Mouse (Mus musculus) lung, embryonic 15.5 days (tissue): ENCODE results near the gene Masp1. TPM values are rescaled to one million over a fixed set of nuclear protein-coding genes. Genes with fewer than 3 reads are reported as not detected.

Source experiments
- ATAC-seq: fragments of 200-750 bp; cut with Nextera tagmentation; 2 replicates; pipeline ENCODE4 v1.8.0; 2017; ENCODE audit warnings: moderate number of reproducible peaks, borderline replicate concordance; ENCODE audit not compliant: low FRiP score, low TSS enrichment; ENCODE audit errors: extremely low read depth
- H3K27ac ChIP-seq: fragments of 300-500 bp; sonication (generic); 2 replicates; pipeline ENCODE4 v1.5.1; 2015; ENCODE audit warnings: moderate library complexity, mild to moderate bottlenecking, inconsistent platforms
- H3K27me3 ChIP-seq: fragments of 300-500 bp; sonication (generic); 2 replicates; pipeline ENCODE4 v1.6.1; 2015; ENCODE audit warnings: inconsistent platforms
- H3K36me3 ChIP-seq: fragments of 300-500 bp; sonication (generic); 2 replicates; pipeline ENCODE4 v1.6.1; 2015; ENCODE audit warnings: inconsistent platforms
- H3K4me1 ChIP-seq: fragments of 300-500 bp; sonication (generic); 2 replicates; pipeline ENCODE4 v1.6.1; 2015; ENCODE audit warnings: inconsistent platforms
- H3K4me2 ChIP-seq: fragments of 300-500 bp; sonication (generic); 2 replicates; pipeline ENCODE4 v1.6.1; 2015; ENCODE audit warnings: inconsistent platforms, mild to moderate bottlenecking, moderate library complexity
- H3K4me3 ChIP-seq: fragments of 300-500 bp; sonication (generic); 2 replicates; pipeline ENCODE4 v1.5.1; 2015; ENCODE audit warnings: mild to moderate bottlenecking, inconsistent platforms
- H3K9ac ChIP-seq: fragments of 300-500 bp; sonication (generic); 2 replicates; pipeline ENCODE4 v1.6.1; 2015; ENCODE audit warnings: inconsistent platforms
- H3K9me3 ChIP-seq: fragments of 300-500 bp; sonication (generic); 2 replicates; pipeline ENCODE4 v1.6.1; 2016; ENCODE audit warnings: inconsistent platforms
- WGBS: fragments of 180-500 bp; shearing (Covaris S2); methylation state at CpG from one replicate; pipeline ENCODE4 v1.1.7; 2015; 5-methylcytosine and 5-hydroxymethylcytosine counted together
- polyA plus RNA-seq: library from polyadenylated mRNA; unstranded; fragments of >200 nt; fragmentation: Nextera tagmentation; extraction: Ambion mirVana; gene quantifications from 2 replicates; pipeline ENCODE4 v1.2.1, GENCODE M21; 2015

The Masp1 gene
- polyA plus RNA-seq, 1 experiment from 2014 or later: 3.6 TPM

- Histone ChIP-seq H3K9ac (no peak overlapping the region), H3K27me3 (no peaks in the 10 kb centered on the region), H3K36me3 (no peaks in the 10 kb centered on the region), H3K4me3 (no peak overlapping the region), H3K4me2 (no peak overlapping the region), H3K9me3 (no peaks in the 10 kb centered on the region), H3K4me1 (peaks cover 8% of the 10 kb centered on the region; the same call in 1 of the 2 replicates), H3K27ac (no peak overlapping the region)
- no peak for ATAC-seq
- WGBS: 74% methylated on average over 13 of the region's 13 CpGs
These were observed 103.0 kb downstream of the Masp1 start for GRCm38 (mm10) chr16:23417456-23418240.

- Histone ChIP-seq H3K9me3 (no peaks in the 10 kb centered on the region), H3K4me3 (peak overlapping the region; percentile 14), H3K27me3 (no peaks in the 10 kb centered on the region), H3K9ac (no peak overlapping the region), H3K36me3 (no peaks in the 10 kb centered on the region), H3K27ac (peak overlapping the region; percentile 16; the same call in 1 of the 2 replicates), H3K4me1 (peaks cover 8% of the 10 kb centered on the region; the same call in 1 of the 2 replicates), H3K4me2 (peak overlapping the region; percentile 50)
- 24% methylated on average over 9 of the region's 9 CpGs for WGBS
- peak; percentile 80; the same call in 1 of the 2 replicates for ATAC-seq
These were observed 103.8 kb downstream of the Masp1 start for GRCm38 (mm10) chr16:23416657-23417293.

- Histone ChIP-seq H3K4me3 (peak overlapping the region; percentile 14), H3K27ac (peak overlapping the region; percentile 16; the same call in 1 of the 2 replicates), H3K9me3 (no peaks in the 10 kb centered on the region), H3K9ac (no peak overlapping the region), H3K27me3 (no peaks in the 10 kb centered on the region), H3K36me3 (no peaks in the 10 kb centered on the region), H3K4me2 (peak overlapping the region; percentile 50), H3K4me1 (peaks cover 8% of the 10 kb centered on the region; the same call in 1 of the 2 replicates)
- WGBS: 38% methylated on average over 10 of the region's 10 CpGs
- ATAC-seq: peak; percentile 74
These were observed 104.4 kb downstream of the Masp1 start for GRCm38 (mm10) chr16:23416261-23416656.

- Histone ChIP-seq H3K4me3 (no peak overlapping the region), H3K36me3 (no peaks in the 10 kb centered on the region), H3K27ac (no peak overlapping the region), H3K9me3 (no peaks in the 10 kb centered on the region), H3K27me3 (no peaks in the 10 kb centered on the region), H3K4me2 (no peak overlapping the region), H3K9ac (no peak overlapping the region), H3K4me1 (peaks cover 8% of the 10 kb centered on the region; the same call in 1 of the 2 replicates)
- no peak for ATAC-seq
- WGBS: 82% methylated on average over 6 of the region's 6 CpGs
These were observed 107.7 kb downstream of the Masp1 start for GRCm38 (mm10) chr16:23412930-23413329.

DNA sequence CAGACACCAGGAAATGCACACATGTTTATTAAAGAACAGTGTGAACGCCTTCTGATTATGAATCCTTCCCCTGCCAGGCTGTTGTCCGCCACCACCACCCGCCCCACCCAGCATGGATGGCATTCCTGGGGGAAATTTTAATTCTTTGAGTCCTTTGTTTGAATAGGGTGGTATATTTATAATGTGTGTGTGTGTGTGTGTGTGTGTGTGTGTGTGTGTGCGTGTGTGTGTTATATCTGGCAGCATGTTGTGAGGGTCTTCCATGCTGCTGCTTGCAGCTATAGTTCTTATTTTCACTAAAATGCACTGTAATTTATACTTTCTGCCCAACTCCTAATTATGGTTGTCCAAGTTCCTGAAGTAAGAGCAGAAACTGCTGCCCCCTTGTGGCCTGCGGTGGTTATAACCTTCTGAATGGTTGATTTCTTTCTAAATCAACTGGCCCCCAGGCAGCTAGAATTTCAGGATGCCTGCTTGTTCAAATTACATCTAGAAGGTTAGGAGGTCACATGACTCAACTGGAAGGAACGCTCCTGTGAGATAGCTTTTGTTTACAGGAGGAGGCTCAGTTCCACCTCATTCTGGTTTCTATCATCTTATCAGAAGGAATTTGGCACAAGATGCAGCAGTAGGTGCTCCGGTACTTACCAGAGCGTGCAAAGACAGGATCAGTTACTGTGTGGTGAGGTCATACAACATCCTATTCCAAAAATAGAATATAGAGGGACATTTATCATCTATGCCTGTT, 117.4 kb downstream of the Masp1 start:
- Histone ChIP-seq H3K27me3 (no peaks in the 10 kb centered on the region), H3K9ac (no peak overlapping the region), H3K36me3 (no peaks in the 10 kb centered on the region), H3K27ac (no peak overlapping the region), H3K4me3 (no peak overlapping the region), H3K4me2 (no peak overlapping the region), H3K9me3 (no peaks in the 10 kb centered on the region), H3K4me1 (peaks cover 13% of the 10 kb centered on the region; the same call in 1 of the 2 replicates)
- WGBS: 29% methylated on average over 8 of the region's 8 CpGs
- ATAC-seq: no peak

DNA sequence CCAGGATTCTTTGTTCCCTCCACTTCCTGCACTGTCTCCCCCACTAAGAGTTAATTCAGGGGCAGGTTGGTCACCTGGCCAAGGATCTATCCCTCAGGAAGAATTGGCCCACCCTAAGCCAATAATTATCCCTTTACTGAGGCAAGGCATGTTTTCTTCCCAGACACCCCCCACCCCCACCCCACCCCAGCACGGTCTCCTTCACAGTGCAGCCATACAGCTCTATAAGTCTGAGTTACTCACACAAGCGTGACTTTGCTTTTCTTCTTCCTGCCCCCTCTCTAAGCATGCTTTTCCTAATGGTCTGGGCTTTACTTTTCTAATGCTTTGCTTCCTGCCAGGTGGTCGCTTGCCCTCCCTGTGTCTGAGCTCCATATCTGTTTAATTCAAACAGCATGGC, 118.7 kb downstream of the Masp1 start:
- H3K27me3 ChIP-seq: no peaks in the 10 kb centered on the region
- H3K9me3 ChIP-seq: no peaks in the 10 kb centered on the region
- H3K9ac ChIP-seq: no peak overlapping the region
- WGBS: 45% methylated on average over 3 of the region's 3 CpGs
- no peak for ATAC-seq
- H3K4me1 ChIP-seq: peaks cover 13% of the 10 kb centered on the region; the same call in 1 of the 2 replicates
- no peak overlapping the region for H3K4me2 ChIP-seq
- H3K36me3 ChIP-seq: no peaks in the 10 kb centered on the region
- no peak overlapping the region for H3K4me3 ChIP-seq
- H3K27ac ChIP-seq: no peak overlapping the region

DNA sequence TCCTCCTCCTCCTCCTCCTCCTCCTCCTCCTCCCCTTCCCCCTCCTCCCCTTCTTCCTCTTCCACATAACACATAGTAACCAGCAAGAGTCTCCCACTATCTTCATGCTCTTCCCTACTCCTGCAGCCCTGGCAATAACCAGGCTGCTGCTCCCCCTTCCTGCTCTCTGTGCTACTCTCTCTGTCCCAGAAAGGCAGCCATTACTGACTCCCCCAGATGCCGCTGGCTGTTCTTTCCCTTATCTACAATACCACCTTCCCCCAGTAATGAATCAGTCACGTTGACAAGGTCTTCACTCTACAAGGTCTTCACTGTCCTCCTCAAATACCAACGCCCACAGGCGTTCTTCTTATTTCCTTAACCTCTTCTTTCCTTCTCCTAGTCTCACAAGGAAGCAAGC, 119.2 kb downstream of the Masp1 start:
- no peak overlapping the region for H3K27ac ChIP-seq

More for the DNA sequence above, 119.2 kb downstream of the Masp1 start:
- Histone ChIP-seq H3K4me3 (no peak overlapping the region), H3K36me3 (no peaks in the 10 kb centered on the region), H3K4me1 (peaks cover 13% of the 10 kb centered on the region; the same call in 1 of the 2 replicates), H3K9me3 (no peaks in the 10 kb centered on the region), H3K9ac (no peak overlapping the region), H3K4me2 (no peak overlapping the region), H3K27me3 (no peaks in the 10 kb centered on the region)
- ATAC-seq: peak; percentile 39; the same call in 1 of the 2 replicates
- 18% methylated on average over 4 of the region's 4 CpGs for WGBS

Other genes with a start within 250 kb of the Masp1 start
- gene Rtp1, start 91.7 kb downstream of the Masp1 start, polyA plus RNA-seq: not detected in 2 replicates
- gene Rtp4, start 524 bp downstream of the Masp1 start, polyA plus RNA-seq: 10.1 and 10.4 TPM in 2 replicates